Mouse (Mus musculus) heart, postnatal 0 days (tissue): ENCODE measurements around the gene Magi1. TPM values are rescaled to one million over a fixed set of nuclear protein-coding genes. Genes with fewer than 3 reads are reported as not detected.

Experiments used
- ATAC-seq: fragments of 200-750 bp; cut with Nextera tagmentation; 2 replicates; pipeline ENCODE4 v1.8.0; 2017; ENCODE audit warnings: low read depth, moderate number of reproducible peaks, moderate library complexity; ENCODE audit not compliant: insufficient read depth
- DNase-seq: peaks from one replicate; pipeline ENCODE4 v3.0.0-alpha.2; 2016; ENCODE audit warnings: low spot score
- H3K27ac ChIP-seq: fragments of 300-500 bp; sonication (generic); 2 replicates; pipeline ENCODE4 v1.5.1; 2014; ENCODE audit warnings: low read depth, mild to moderate bottlenecking
- H3K27me3 ChIP-seq: fragments of 300-500 bp; sonication (generic); 2 replicates; pipeline ENCODE4 v1.6.1; 2014; ENCODE audit warnings: low read length, mixed read lengths; ENCODE audit not compliant: control insufficient read depth, insufficient read depth
- H3K36me3 ChIP-seq: fragments of 300-500 bp; sonication (generic); replicated peaks from 2 replicates; pipeline ENCODE4 v1.6.1; 2014; ENCODE audit warnings: low read length, mixed read lengths; ENCODE audit not compliant: control insufficient read depth, insufficient read depth
- H3K4me1 ChIP-seq: fragments of 300-500 bp; sonication (generic); 2 replicates; pipeline ENCODE4 v1.6.1; 2014; ENCODE audit warnings: antibody characterized with exemption; ENCODE audit not compliant: control insufficient read depth, insufficient read depth
- H3K4me2 ChIP-seq: fragments of 300-500 bp; sonication (generic); 2 replicates; pipeline ENCODE4 v1.6.1; 2014; ENCODE audit warnings: low read depth, mild to moderate bottlenecking, low read length, moderate library complexity
- H3K4me3 ChIP-seq: fragments of 300-500 bp; sonication (generic); 2 replicates; pipeline ENCODE4 v1.5.1; 2014; ENCODE audit warnings: low read depth, low read length
- H3K9ac ChIP-seq: fragments of 300-500 bp; sonication (generic); replicated peaks from 2 replicates; pipeline ENCODE4 v1.6.1; 2014; ENCODE audit warnings: low read depth, low read length, mixed read lengths
- H3K9me3 ChIP-seq: fragments of 300-500 bp; sonication (generic); replicated peaks from 2 replicates; pipeline ENCODE4 v1.6.1; 2016; ENCODE audit warnings: low read length; ENCODE audit not compliant: control insufficient read depth
- CTCF ChIP-seq: IDR thresholded peaks from 2 replicates; pipeline ENCODE4 v1.5.1; 2016; ENCODE audit warnings: antibody characterized with exemption, control low read depth, low read depth
- EP300 ChIP-seq: IDR thresholded peaks from 2 replicates; pipeline ENCODE4 v1.6.1; 2016; ENCODE audit warnings: antibody characterized with exemption, low read depth
- WGBS: fragments of 180-500 bp; shearing (Covaris S2); extraction: QIAGEN DNeasy Blood & Tissue Kit; methylation state at CpG from one replicate; pipeline ENCODE4 v1.1.7; 2014; 5-methylcytosine and 5-hydroxymethylcytosine counted together
- polyA plus RNA-seq: library from polyadenylated mRNA; unstranded; fragments of >200 nt; fragmentation: Nextera tagmentation; extraction: Ambion mirVana; gene quantifications from 2 replicates; pipeline ENCODE4 v1.2.1, GENCODE M21; 2015
- total RNA-seq: library from RNA; depleted of rRNA; stranded (reverse); fragments of >200 nt; gene quantifications from 2 replicates; pipeline ENCODE4 v1.2.3, GENCODE M21; 2014; ENCODE audit warnings: low replicate concordance

Magi1 gene
- total and polyA plus RNA-seq, 2 experiments from 2014 or later: 4.6 to 15.3 TPM

GRCm38 (mm10) chr6:94149800-94150199 is 133.9 kb downstream of the Magi1 start:
- Histone ChIP-seq H3K4me1 (peaks cover 57% of the 10 kb centered on the region), H3K36me3 (no peaks in the 10 kb centered on the region), H3K27me3 (no peaks in the 10 kb centered on the region), H3K27ac (no peak overlapping the region), H3K9me3 (no peaks in the 10 kb centered on the region), H3K4me3 (no peak overlapping the region), H3K9ac (no peak overlapping the region), H3K4me2 (no peak overlapping the region)
- no peak for TF ChIP-seq EP300
- no peak for TF ChIP-seq CTCF
- ATAC-seq (no peak), DNase-seq (no peak)
- WGBS: 35% methylated on average over 2 of the region's 2 CpGs

- Histone ChIP-seq H3K9ac (no peak overlapping the region), H3K27me3 (no peaks in the 10 kb centered on the region), H3K36me3 (no peaks in the 10 kb centered on the region), H3K4me2 (no peak overlapping the region), H3K4me3 (no peak overlapping the region), H3K27ac (peak overlapping the region; percentile 32), H3K4me1 (peaks cover 44% of the 10 kb centered on the region), H3K9me3 (no peaks in the 10 kb centered on the region)
- DNase-seq (no peak), ATAC-seq (no peak)
- TF ChIP-seq EP300 (no peak), CTCF (no peak)
- WGBS: 43% methylated on average over 1 of the region's 1 CpGs
Observed at GRCm38 (mm10) chr6:94146206-94146493, 137.6 kb downstream of the Magi1 start.

GRCm38 (mm10) chr6:94145430-94146205 is 138.1 kb downstream of the Magi1 start:
- WGBS: 62% methylated on average over 8 of the region's 8 CpGs
- peak; percentile 92 for TF ChIP-seq EP300
- TF ChIP-seq CTCF: no peak
- peak; percentile 64 for ATAC-seq
- no peak for DNase-seq
- H3K9ac ChIP-seq: no peak overlapping the region
- H3K4me2 ChIP-seq: no peak overlapping the region
- peaks cover 40% of the 10 kb centered on the region for H3K4me1 ChIP-seq
- H3K4me3 ChIP-seq: no peak overlapping the region
- H3K27me3 ChIP-seq: no peaks in the 10 kb centered on the region
- no peaks in the 10 kb centered on the region for H3K9me3 ChIP-seq
- no peaks in the 10 kb centered on the region for H3K36me3 ChIP-seq
- peak overlapping the region; percentile 32 for H3K27ac ChIP-seq

- no peak overlapping the region for H3K27ac ChIP-seq
- no peaks in the 10 kb centered on the region for H3K36me3 ChIP-seq
- H3K9ac ChIP-seq: no peak overlapping the region
- H3K4me1 ChIP-seq: peaks cover 22% of the 10 kb centered on the region
- H3K9me3 ChIP-seq: no peaks in the 10 kb centered on the region
- H3K27me3 ChIP-seq: no peaks in the 10 kb centered on the region
- TF ChIP-seq EP300 (no peak), CTCF (no peak)
- H3K4me2 ChIP-seq: no peak overlapping the region
- no peak overlapping the region for H3K4me3 ChIP-seq
- no peak for DNase-seq
- no peak for ATAC-seq
- WGBS: 79% methylated on average over 2 of the region's 2 CpGs
Observed at GRCm38 (mm10) chr6:94142493-94142892, 141.2 kb downstream of the Magi1 start.

- ATAC-seq (no peak), DNase-seq (no peak)
- TF ChIP-seq CTCF: no peak
- no peak for TF ChIP-seq EP300
- H3K4me2 ChIP-seq: no peak overlapping the region
- WGBS: 43% methylated on average over 2 of the region's 2 CpGs
- no peak overlapping the region for H3K4me3 ChIP-seq
- H3K27me3 ChIP-seq: no peaks in the 10 kb centered on the region
- no peak overlapping the region for H3K27ac ChIP-seq
- no peaks in the 10 kb centered on the region for H3K36me3 ChIP-seq
- no peak overlapping the region for H3K9ac ChIP-seq
- H3K4me1 ChIP-seq: peaks cover 18% of the 10 kb centered on the region
- no peaks in the 10 kb centered on the region for H3K9me3 ChIP-seq
Observed at GRCm38 (mm10) chr6:94141496-94141895, 142.2 kb downstream of the Magi1 start.

- ATAC-seq (no peak), DNase-seq (peak; percentile 29)
- no peak for TF ChIP-seq EP300
- TF ChIP-seq CTCF: peak; percentile 49; the same call in 1 of the 2 replicates
Observed at GRCm38 (mm10) chr6:94139952-94140414, 143.7 kb downstream of the Magi1 start.

More at GRCm38 (mm10) chr6:94139952-94140414, 143.7 kb downstream of the Magi1 start:
- Histone ChIP-seq H3K27me3 (no peaks in the 10 kb centered on the region), H3K9me3 (no peaks in the 10 kb centered on the region), H3K4me1 (peaks cover 4% of the 10 kb centered on the region), H3K36me3 (no peaks in the 10 kb centered on the region), H3K4me2 (no peak overlapping the region), H3K4me3 (no peak overlapping the region), H3K9ac (no peak overlapping the region), H3K27ac (no peak overlapping the region)
- 73% methylated on average over 3 of the region's 3 CpGs for WGBS
